Mouse (Mus musculus) testis, adult 2 months (tissue): ENCODE measurements around the gene Ppp1r18.

Source experiments
- CTCF ChIP-seq: fragments of 200-500 bp; IDR thresholded peaks from 2 replicates; pipeline ENCODE4 v1.5.1; 2012; ENCODE audit warnings: low read depth, mild to moderate bottlenecking, inconsistent platforms, low read length, moderate library complexity; ENCODE audit not compliant: control insufficient read depth, insufficient read depth, insufficient replicate concordance
- POLR2A ChIP-seq: fragments of 200-500 bp; IDR thresholded peaks from 2 replicates; pipeline ENCODE4 v1.6.1; 2012; ENCODE audit warnings: low read depth, mild to moderate bottlenecking, inconsistent platforms, low read length, moderate library complexity; ENCODE audit not compliant: control insufficient read depth

GRCm38 (mm10) chr17:35866911-35867890 lies 1.8 kb downstream of the Ppp1r18 start:
- TF ChIP-seq CTCF (no peak), POLR2A (no peak)
